Mouse (Mus musculus) myocyte (in vitro differentiated cells): ENCODE measurements around the gene Stambpl1. TPM values are rescaled to one million over a fixed set of nuclear protein-coding genes. Genes with fewer than 3 reads are reported as not detected.

Experiments
- H3K27me3 ChIP-seq: one replicate; pipeline ENCODE4 v1.6.1; 2011; ENCODE audit not compliant: control insufficient read depth, insufficient read depth, insufficient read length
- H3K36me3 ChIP-seq: one replicate; pipeline ENCODE4 v1.6.1; 2011; ENCODE audit not compliant: control insufficient read depth, insufficient read depth
- H3K4me2 ChIP-seq: one replicate; pipeline ENCODE4 v1.6.1; 2011; ENCODE audit warnings: low read depth, control low read depth
- H3K4me3 ChIP-seq: one replicate; pipeline ENCODE4 v1.5.1; 2011; ENCODE audit warnings: mild to moderate bottlenecking, control low read depth, moderate library complexity
- H3K79me2 ChIP-seq: one replicate; pipeline ENCODE4 v1.6.1; 2011; ENCODE audit not compliant: control insufficient read depth, insufficient read depth
- H3ac ChIP-seq: one replicate; pipeline ENCODE4 v1.6.1; 2011; ENCODE audit not compliant: control insufficient read depth, insufficient read length
- CEBPB ChIP-seq: IDR thresholded peaks from 2 replicates; pipeline ENCODE4 v1.6.1; 2011; ENCODE audit warnings: mild to moderate bottlenecking, moderate library complexity; ENCODE audit not compliant: poor library complexity, insufficient read depth, severe bottlenecking
- E2F4 ChIP-seq: IDR thresholded peaks from one replicate; pipeline ENCODE4 v1.6.1; 2011; ENCODE audit warnings: mild to moderate bottlenecking, control low read depth, moderate library complexity; ENCODE audit not compliant: insufficient read depth
- MAX ChIP-seq: IDR thresholded peaks from one replicate; pipeline ENCODE4 v1.6.1; 2011; ENCODE audit warnings: low read depth, mild to moderate bottlenecking, control low read depth
- MYOD1 ChIP-seq, 3 experiments: IDR thresholded peaks; one replicate each; pipeline ENCODE4 v1.6.1; 2011; ENCODE audit warnings: control low read depth in 2 of 3, low read depth in 2 of 3, mild to moderate bottlenecking in 2 of 3, moderate library complexity in 1 of 3; ENCODE audit not compliant: insufficient read length in 2 of 3, control insufficient read depth in 1 of 3
- MYOG ChIP-seq, 3 experiments: IDR thresholded peaks; one replicate each; pipeline ENCODE4 v1.6.1; 2011; ENCODE audit warnings: control low read depth in 2 of 3, low read depth in 2 of 3, mild to moderate bottlenecking in 2 of 3; ENCODE audit not compliant: insufficient read length in 2 of 3, control insufficient read depth in 1 of 3, insufficient read depth in 1 of 3
- POLR2A ChIP-seq: IDR thresholded peaks from one replicate; pipeline ENCODE4 v1.6.1; 2011; ENCODE audit warnings: low read depth, mild to moderate bottlenecking, control low read depth, moderate library complexity; ENCODE audit not compliant: insufficient read length
- POLR2AphosphoS2 ChIP-seq: IDR thresholded peaks from one replicate; pipeline ENCODE4 v1.6.1; 2011; ENCODE audit warnings: low read depth, control low read depth; ENCODE audit not compliant: insufficient read length
- REST ChIP-seq: IDR thresholded peaks from one replicate; pipeline ENCODE4 v1.6.1; 2011; ENCODE audit warnings: mild to moderate bottlenecking, control low read depth, moderate library complexity; ENCODE audit not compliant: insufficient read depth, insufficient read length
- SRF ChIP-seq: IDR thresholded peaks from one replicate; pipeline ENCODE4 v1.6.1; 2011; ENCODE audit warnings: low read depth; ENCODE audit not compliant: control insufficient read depth, insufficient read length
- TCF12 ChIP-seq: IDR thresholded peaks from one replicate; pipeline ENCODE4 v1.6.1; 2011; ENCODE audit warnings: mild to moderate bottlenecking, control low read depth; ENCODE audit not compliant: poor library complexity, insufficient read depth, severe bottlenecking
- TCF3 ChIP-seq: IDR thresholded peaks from one replicate; pipeline ENCODE4 v1.6.1; 2011; ENCODE audit warnings: low read depth, control low read depth; ENCODE audit not compliant: insufficient read length
- USF1 ChIP-seq: IDR thresholded peaks from one replicate; pipeline ENCODE4 v1.6.1; 2011; ENCODE audit warnings: low read depth, mild to moderate bottlenecking, control low read depth, moderate library complexity
- polyA plus RNA-seq: library from polyadenylated mRNA; unstranded; fragments of >200 nt; fragmentation: generic; extraction: Trizol; gene quantifications from one replicate; pipeline ENCODE4 v1.2.1, GENCODE M21; 2012; ENCODE audit warnings: missing spikeins

The Stambpl1 gene
- polyA plus RNA-seq, 1 experiment, result 26.9 TPM

- TF ChIP-seq POLR2AphosphoS2 (no peak), CEBPB (no peak), E2F4 (no peak), REST (no peak), SRF (no peak), POLR2A (no peak), MYOD1 (IDR thresholded peaks at IDR 0.05; ENCODE audit: control insufficient read depth in 1 of 3, insufficient read length in 2 of 3, low read depth in 2 of 3) (no peak), USF1 (no peak), MAX (no peak), TCF12 (no peak), MYOG (IDR thresholded peaks at IDR 0.05; ENCODE audit: control insufficient read depth in 1 of 3, insufficient read depth in 1 of 3, insufficient read length in 2 of 3, low read depth in 2 of 3) (no peak), TCF3 (no peak)
- Histone ChIP-seq H3K27me3 (no peaks in the 10 kb centered on the region), H3K4me3 (no peak overlapping the region), H3K79me2 (no peaks in the 10 kb centered on the region), H3K36me3 (peaks cover 63% of the 10 kb centered on the region), H3K4me2 (no peak overlapping the region), H3ac (no peak overlapping the region)
Observed at GRCm38 (mm10) chr19:34237746-34238145, 45.7 kb downstream of the Stambpl1 start.

- no peak overlapping the region for H3ac ChIP-seq
Observed at GRCm38 (mm10) chr19:34240273-34241039, 48.4 kb downstream of the Stambpl1 start.

GRCm38 (mm10) chr19:34241247-34241915 is 49.4 kb downstream of the Stambpl1 start:
- Histone ChIP-seq H3K36me3 (peaks cover 80% of the 10 kb centered on the region), H3K4me2 (no peak overlapping the region), H3ac (no peak overlapping the region), H3K79me2 (no peaks in the 10 kb centered on the region), H3K4me3 (no peak overlapping the region), H3K27me3 (no peaks in the 10 kb centered on the region)
- TF ChIP-seq POLR2AphosphoS2 (peak; percentile 89), E2F4 (no peak), TCF12 (no peak), MYOG (IDR thresholded peaks at IDR 0.05; ENCODE audit: control insufficient read depth in 1 of 3, insufficient read depth in 1 of 3, insufficient read length in 2 of 3, low read depth in 2 of 3) (no peak), MYOD1 (IDR thresholded peaks at IDR 0.05; ENCODE audit: control insufficient read depth in 1 of 3, insufficient read length in 2 of 3, low read depth in 2 of 3) (no peak), POLR2A (peak; percentile 40), USF1 (no peak)

More at GRCm38 (mm10) chr19:34240273-34241039, 48.4 kb downstream of the Stambpl1 start:
- H3K27me3 ChIP-seq, result no peaks in the 10 kb centered on the region
- no peaks in the 10 kb centered on the region for H3K79me2 ChIP-seq
- TF ChIP-seq CEBPB (no peak), POLR2A (peak; percentile 15), MYOD1 (IDR thresholded peaks at IDR 0.05; ENCODE audit: control insufficient read depth in 1 of 3, insufficient read length in 2 of 3, low read depth in 2 of 3) (peak in 1 of 3 experiments; percentile 39), TCF3 (no peak), POLR2AphosphoS2 (peak; percentile 77), REST (no peak), SRF (no peak), USF1 (no peak), E2F4 (no peak), MAX (no peak), TCF12 (no peak), MYOG (IDR thresholded peaks at IDR 0.05; ENCODE audit: control insufficient read depth in 1 of 3, insufficient read depth in 1 of 3, insufficient read length in 2 of 3, low read depth in 2 of 3) (no peak)
- peaks cover 80% of the 10 kb centered on the region for H3K36me3 ChIP-seq
- no peak overlapping the region for H3K4me2 ChIP-seq
- H3K4me3 ChIP-seq, result no peak overlapping the region

GRCm38 (mm10) chr19:34242925-34243324 is 50.9 kb downstream of the Stambpl1 start:
- TF ChIP-seq POLR2AphosphoS2 (peak; percentile 53), MYOD1 (IDR thresholded peaks at IDR 0.05; ENCODE audit: control insufficient read depth in 1 of 3, insufficient read length in 2 of 3, low read depth in 2 of 3) (no peak), REST (no peak), MYOG (IDR thresholded peaks at IDR 0.05; ENCODE audit: control insufficient read depth in 1 of 3, insufficient read depth in 1 of 3, insufficient read length in 2 of 3, low read depth in 2 of 3) (no peak), POLR2A (peak; percentile 20)
- Histone ChIP-seq H3K36me3 (peaks cover 81% of the 10 kb centered on the region), H3ac (no peak overlapping the region), H3K4me3 (no peak overlapping the region), H3K4me2 (no peak overlapping the region), H3K27me3 (no peaks in the 10 kb centered on the region), H3K79me2 (no peaks in the 10 kb centered on the region)
